Mouse (Mus musculus) limb, embryonic 15.5 days (tissue): Measurements from ENCODE around the gene Cd3eap. TPM values are rescaled to one million over a fixed set of nuclear protein-coding genes. Genes with fewer than 3 reads are reported as not detected.

Source experiments
- ATAC-seq: fragments of 200-750 bp; cut with Nextera tagmentation; 2 replicates; pipeline ENCODE4 v1.8.0; 2017; ENCODE audit warnings: low read depth, moderate TSS enrichment; ENCODE audit not compliant: insufficient number of reproducible peaks, low FRiP score, low TSS enrichment
- H3K27ac ChIP-seq: fragments of 300-500 bp; sonication (generic); 2 replicates; pipeline ENCODE4 v1.5.1; 2015; ENCODE audit warnings: moderate library complexity, mild to moderate bottlenecking, inconsistent platforms
- H3K27me3 ChIP-seq: fragments of 300-500 bp; sonication (generic); 2 replicates; pipeline ENCODE4 v1.6.1; 2015; ENCODE audit warnings: inconsistent platforms
- H3K36me3 ChIP-seq: fragments of 300-500 bp; sonication (generic); 2 replicates; pipeline ENCODE4 v1.6.1; 2015; ENCODE audit warnings: inconsistent platforms
- H3K4me1 ChIP-seq: fragments of 300-500 bp; sonication (generic); 2 replicates; pipeline ENCODE4 v1.6.1; 2015; ENCODE audit warnings: inconsistent platforms
- H3K4me2 ChIP-seq: fragments of 300-500 bp; sonication (generic); 2 replicates; pipeline ENCODE4 v1.6.1; 2015; ENCODE audit warnings: mild to moderate bottlenecking, inconsistent platforms
- H3K4me3 ChIP-seq: fragments of 300-500 bp; sonication (generic); 2 replicates; pipeline ENCODE4 v1.5.1; 2015; ENCODE audit warnings: mild to moderate bottlenecking, inconsistent platforms
- H3K9ac ChIP-seq: fragments of 300-500 bp; sonication (generic); 2 replicates; pipeline ENCODE4 v1.6.1; 2015; ENCODE audit warnings: inconsistent platforms
- H3K9me3 ChIP-seq: fragments of 300-500 bp; sonication (generic); 2 replicates; pipeline ENCODE4 v1.6.1; 2016; ENCODE audit warnings: inconsistent platforms
- WGBS: fragments of 180-500 bp; shearing (Covaris S2); methylation state at CpG from one replicate; pipeline ENCODE4 v1.1.7; 2015; 5-methylcytosine and 5-hydroxymethylcytosine counted together
- polyA plus RNA-seq: library from polyadenylated mRNA; unstranded; fragments of >200 nt; fragmentation: Nextera tagmentation; extraction: Ambion mirVana; gene quantifications from 2 replicates; pipeline ENCODE4 v1.2.1, GENCODE M21; 2015

Gene Cd3eap
- polyA plus RNA-seq = 32.9 and 34.2 TPM in 2 replicates

DNA sequence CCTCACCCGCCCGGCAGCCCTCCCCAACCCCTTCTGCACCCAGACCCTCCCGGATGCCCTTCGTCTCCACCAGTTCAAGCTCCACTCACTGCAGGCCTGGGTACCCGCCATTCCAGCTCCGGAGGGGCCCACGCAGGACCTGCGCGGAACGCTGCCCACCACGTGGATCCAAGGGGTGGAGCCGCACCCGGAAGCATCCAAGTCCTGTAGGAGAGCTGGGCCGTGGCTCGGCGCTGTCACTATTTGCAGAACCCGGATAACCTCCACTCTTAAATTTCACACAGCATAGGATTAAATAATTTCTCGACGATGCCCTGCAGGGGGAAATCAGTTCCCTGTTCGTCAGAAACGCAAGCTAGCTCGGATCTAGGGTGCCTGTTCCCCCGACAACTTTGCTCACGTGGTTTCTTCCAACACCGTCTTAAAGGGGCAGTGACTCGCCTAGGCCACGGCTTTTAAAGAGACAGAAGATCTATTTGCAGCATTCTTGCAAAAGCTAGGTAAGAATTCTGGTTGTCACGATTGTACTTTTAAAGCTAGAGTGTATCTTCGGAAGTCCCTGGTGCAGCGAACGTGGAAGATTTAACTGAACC is at the start of gene Cd3eap, which contains the start of gene Ppp1r13l:
TSS of gene Cd3eap (minus strand) at position 185 of the 593 bp plus-strand sequence.
TSS of gene Ppp1r13l (plus strand) at position 451 of the 593 bp plus-strand sequence.
- peak; percentile 62 for ATAC-seq
- peak within 1 kb of the TSS; percentile 90 for H3K4me2 ChIP-seq
- H3K4me1 ChIP-seq = peaks cover 42% of the 10 kb centered on the region
- H3K9me3 ChIP-seq = no peaks in the 10 kb centered on the region
- peak within 1 kb of the TSS; percentile 83 for H3K27ac ChIP-seq
- H3K9ac ChIP-seq = peak within 1 kb of the TSS; percentile 57
- peaks cover 33% of the 10 kb centered on the region for H3K36me3 ChIP-seq
- peak within 1 kb of the TSS; percentile 75 for H3K4me3 ChIP-seq
- WGBS = 1% methylated on average over 31 of the region's 31 CpGs
- no peaks in the 10 kb centered on the region for H3K27me3 ChIP-seq

DNA sequence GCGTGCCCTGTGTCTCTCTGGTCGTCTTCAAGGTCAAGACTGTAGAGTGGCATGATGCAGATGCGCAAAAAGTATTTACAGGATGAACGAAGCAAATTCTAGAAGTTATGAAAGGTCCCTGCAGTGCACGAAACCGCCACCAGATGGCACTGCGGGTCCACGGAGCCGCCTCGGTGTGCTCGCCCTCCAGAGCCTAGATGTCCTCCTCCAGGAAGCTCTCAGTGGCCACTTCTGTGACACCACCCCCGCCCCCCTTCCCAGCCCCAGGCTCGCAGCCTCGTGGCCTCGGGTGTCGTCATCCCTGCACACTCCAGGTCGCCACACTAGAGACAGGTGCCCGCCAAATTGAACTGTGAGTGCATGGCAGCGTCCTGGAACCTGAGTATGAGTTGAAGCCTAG is 46.1 kb upstream of the Cd3eap start:
- Histone ChIP-seq H3K9me3 (peaks cover 6% of the 10 kb centered on the region; the same call in 1 of the 2 replicates), H3K4me2 (no peak overlapping the region), H3K36me3 (no peaks in the 10 kb centered on the region), H3K4me3 (no peak overlapping the region), H3K27me3 (peaks cover 39% of the 10 kb centered on the region), H3K27ac (no peak overlapping the region), H3K9ac (no peak overlapping the region), H3K4me1 (peaks cover 15% of the 10 kb centered on the region)
- WGBS = 2% methylated on average over 19 of the region's 19 CpGs
- ATAC-seq = no peak

- peak within 1 kb of the TSS; percentile 98 for H3K4me2 ChIP-seq
- H3K36me3 ChIP-seq = no peaks in the 10 kb centered on the region
- 45% methylated on average over 7 of the region's 7 CpGs for WGBS
- H3K9ac ChIP-seq = peak within 1 kb of the TSS; percentile 48
- peaks cover 44% of the 10 kb centered on the region for H3K27me3 ChIP-seq
- peaks cover 20% of the 10 kb centered on the region for H3K4me1 ChIP-seq
- H3K4me3 ChIP-seq = peak within 1 kb of the TSS; percentile 54
- ATAC-seq = no peak
- peaks cover 6% of the 10 kb centered on the region; the same call in 1 of the 2 replicates for H3K9me3 ChIP-seq
- no peak within 1 kb of the TSS for H3K27ac ChIP-seq
These were observed 45.2 kb upstream of the Cd3eap start, which contains the start of gene Ckm for GRCm38 (mm10) chr7:19404476-19404875. Gene Ckm, plus strand, starts transcription at chr7:19404776.

DNA sequence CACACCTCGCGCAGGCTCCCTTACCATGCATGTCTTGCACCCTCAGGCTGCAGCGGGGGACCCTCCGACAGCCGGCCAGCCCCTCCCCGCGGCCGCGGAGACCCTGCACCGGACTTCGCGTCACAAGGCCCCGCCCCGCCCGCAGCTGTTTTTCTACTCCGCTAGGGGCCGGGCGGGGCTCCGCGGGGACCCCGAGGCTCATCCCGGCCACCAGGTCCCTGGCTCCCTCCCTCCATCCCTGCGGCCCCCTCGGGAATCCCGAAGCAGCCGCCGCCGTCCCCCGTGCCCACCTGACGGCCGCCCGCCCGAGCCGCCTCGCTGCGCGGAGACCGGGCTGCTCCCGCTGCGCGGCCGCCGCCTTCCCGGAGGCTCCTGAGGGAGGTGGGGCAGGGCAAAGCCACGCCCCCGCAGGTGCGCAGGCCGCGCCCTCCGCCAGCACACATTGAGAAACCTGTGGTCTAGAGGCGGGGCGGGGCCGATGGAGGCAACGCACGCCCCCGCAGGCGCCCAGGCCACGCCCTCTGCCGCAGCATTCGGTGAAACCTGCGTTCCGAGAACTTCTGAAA is 44.5 kb upstream of the Cd3eap start, which contains the start of gene Klc3:
TSS of gene Klc3 (minus strand) at position 374 of the 566 bp plus-strand sequence.
- Histone ChIP-seq H3K9me3 (peaks cover 6% of the 10 kb centered on the region; the same call in 1 of the 2 replicates), H3K9ac (peak within 1 kb of the TSS; percentile 48), H3K27ac (no peak within 1 kb of the TSS), H3K4me1 (peaks cover 24% of the 10 kb centered on the region), H3K4me3 (peak within 1 kb of the TSS; percentile 54), H3K27me3 (peaks cover 48% of the 10 kb centered on the region), H3K36me3 (no peaks in the 10 kb centered on the region), H3K4me2 (peak within 1 kb of the TSS; percentile 98)
- ATAC-seq = 0 out of 2 replicates have a peak, but pooled peaks have one; percentile 15
- under 1% methylated on average over 55 of the region's 62 CpGs for WGBS

- WGBS = 85% methylated on average over 9 of the region's 9 CpGs
- H3K27me3 ChIP-seq = peaks cover 48% of the 10 kb centered on the region
These were observed 43.3 kb upstream of the Cd3eap start for GRCm38 (mm10) chr7:19402535-19403112.

GRCm38 (mm10) chr7:19400946-19401345 is 41.7 kb upstream of the Cd3eap start:
- no peak overlapping the region for H3K9ac ChIP-seq
- H3K4me2 ChIP-seq = no peak overlapping the region
- peaks cover 6% of the 10 kb centered on the region; the same call in 1 of the 2 replicates for H3K9me3 ChIP-seq
- H3K4me1 ChIP-seq = peaks cover 24% of the 10 kb centered on the region
- WGBS = 88% methylated on average over 4 of the region's 4 CpGs
- ATAC-seq = no peak
- H3K27ac ChIP-seq = no peak overlapping the region
- no peaks in the 10 kb centered on the region for H3K36me3 ChIP-seq
- H3K27me3 ChIP-seq = peaks cover 46% of the 10 kb centered on the region
- no peak overlapping the region for H3K4me3 ChIP-seq

More at GRCm38 (mm10) chr7:19402535-19403112, 43.3 kb upstream of the Cd3eap start:
- no peak for ATAC-seq
- no peak overlapping the region for H3K27ac ChIP-seq
- H3K36me3 ChIP-seq = no peaks in the 10 kb centered on the region
- H3K4me1 ChIP-seq = peaks cover 24% of the 10 kb centered on the region
- peaks cover 6% of the 10 kb centered on the region; the same call in 1 of the 2 replicates for H3K9me3 ChIP-seq
- no peak overlapping the region for H3K4me3 ChIP-seq
- no peak overlapping the region for H3K4me2 ChIP-seq
- H3K9ac ChIP-seq = no peak overlapping the region

- peak overlapping the region; percentile 32 for H3K4me3 ChIP-seq
- H3K4me1 ChIP-seq = peaks cover 24% of the 10 kb centered on the region
- peak overlapping the region; percentile 14 for H3K9ac ChIP-seq
- peak overlapping the region; percentile 47 for H3K4me2 ChIP-seq
- H3K9me3 ChIP-seq = peaks cover 6% of the 10 kb centered on the region; the same call in 1 of the 2 replicates
- no peak overlapping the region; the same call in 1 of the 2 replicates for H3K27ac ChIP-seq
- peaks cover 37% of the 10 kb centered on the region for H3K27me3 ChIP-seq
- 2% methylated on average over 26 of the region's 27 CpGs for WGBS
- no peak for ATAC-seq
- peaks cover 10% of the 10 kb centered on the region for H3K36me3 ChIP-seq
These were observed 40.4 kb upstream of the Cd3eap start for GRCm38 (mm10) chr7:19399496-19400280.

DNA sequence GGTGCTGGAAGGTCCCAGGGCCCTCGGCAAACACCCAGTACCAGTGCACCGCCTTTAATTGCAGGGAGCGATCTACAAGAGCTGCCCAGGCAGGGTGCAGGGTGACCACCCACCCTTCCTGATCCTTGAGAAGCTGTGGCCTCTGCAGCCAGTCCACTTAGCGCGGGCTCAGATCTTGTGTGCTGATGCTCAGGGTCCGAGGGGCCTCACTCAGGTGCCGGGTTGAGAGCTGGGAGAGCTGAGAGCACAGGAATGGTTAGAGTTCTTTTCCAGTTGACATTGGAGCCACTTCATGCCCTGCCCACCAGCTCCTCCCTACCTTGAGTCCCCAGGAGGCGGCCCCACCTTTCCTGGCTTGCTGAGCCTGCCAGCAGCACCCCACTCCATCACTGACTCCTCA is 35.2 kb upstream of the Cd3eap start:
- Histone ChIP-seq H3K9me3 (no peaks in the 10 kb centered on the region), H3K36me3 (peaks cover 62% of the 10 kb centered on the region), H3K27me3 (peaks cover 4% of the 10 kb centered on the region), H3K4me3 (no peak overlapping the region), H3K9ac (no peak overlapping the region), H3K27ac (no peak overlapping the region), H3K4me1 (peaks cover 6% of the 10 kb centered on the region), H3K4me2 (no peak overlapping the region)
- WGBS = 88% methylated on average over 8 of the region's 8 CpGs
- ATAC-seq = no peak

GRCm38 (mm10) chr7:19388699-19389413 is 29.6 kb upstream of the Cd3eap start:
- Histone ChIP-seq H3K4me1 (0 out of 2 replicates have a peak, but pooled peaks cover 4% of the 10 kb centered on the region), H3K4me3 (no peak overlapping the region), H3K27me3 (no peaks in the 10 kb centered on the region), H3K4me2 (no peak overlapping the region), H3K36me3 (peaks cover 96% of the 10 kb centered on the region), H3K9me3 (no peaks in the 10 kb centered on the region), H3K27ac (no peak overlapping the region), H3K9ac (no peak overlapping the region)
- ATAC-seq = no peak
- 76% methylated on average over 10 of the region's 10 CpGs for WGBS

GRCm38 (mm10) chr7:19383708-19384107 is 24.4 kb upstream of the Cd3eap start:
- Histone ChIP-seq H3K4me3 (no peak overlapping the region; the same call in 1 of the 2 replicates), H3K36me3 (peaks cover 46% of the 10 kb centered on the region), H3K9me3 (no peaks in the 10 kb centered on the region), H3K27ac (no peak overlapping the region), H3K9ac (no peak overlapping the region), H3K4me1 (peaks cover 21% of the 10 kb centered on the region), H3K4me2 (no peak overlapping the region), H3K27me3 (no peaks in the 10 kb centered on the region)
- no peak for ATAC-seq
- WGBS = 87% methylated on average over 9 of the region's 9 CpGs

- no peaks in the 10 kb centered on the region for H3K9me3 ChIP-seq
- no peaks in the 10 kb centered on the region for H3K27me3 ChIP-seq
- peaks cover 21% of the 10 kb centered on the region for H3K4me1 ChIP-seq
- peak overlapping the region; percentile 90 for H3K4me3 ChIP-seq
- no peak overlapping the region; the same call in 1 of the 2 replicates for H3K27ac ChIP-seq
- H3K4me2 ChIP-seq = peak overlapping the region; percentile 74
- peak; percentile 31 for ATAC-seq
- under 1% methylated on average over 37 of the region's 37 CpGs for WGBS
- H3K36me3 ChIP-seq = peaks cover 38% of the 10 kb centered on the region
- peak overlapping the region; percentile 74 for H3K9ac ChIP-seq
These were observed 22.9 kb upstream of the Cd3eap start for GRCm38 (mm10) chr7:19382166-19382541.
